Mouse (Mus musculus): Measurements from ENCODE around the gene Tedc2.

The Tedc2 gene

GRCm38 (mm10) chr17:24192848-24193247 lies 27.8 kb downstream of the Tedc2 start:
- no peak for DNase-seq

- DNase-seq = no peak
Measured at GRCm38 (mm10) chr17:24191481-24191880, 29.2 kb downstream of the Tedc2 start.

GRCm38 (mm10) chr17:24190934-24191333 lies 29.7 kb downstream of the Tedc2 start:
- DNase-seq = no peak

GRCm38 (mm10) chr17:24174259-24174658 lies 46.4 kb downstream of the Tedc2 start:
- DNase-seq = no peak

GRCm38 (mm10) chr17:24173423-24173822 lies 47.2 kb downstream of the Tedc2 start:
- DNase-seq = peak; percentile 29 to 34

GRCm38 (mm10) chr17:24171738-24172137 lies 48.9 kb downstream of the Tedc2 start:
- DNase-seq = no peak

GRCm38 (mm10) chr17:24170729-24171128 lies 49.9 kb downstream of the Tedc2 start:
- DNase-seq = no peak

- DNase-seq = no peak
Measured at GRCm38 (mm10) chr17:24170125-24170524, 50.5 kb downstream of the Tedc2 start.

- peak; percentile 88 to 93 for DNase-seq
Measured at GRCm38 (mm10) chr17:24169317-24170065, 51.2 kb downstream of the Tedc2 start, which contains the start of gene Atp6v0c. Gene Atp6v0c, minus strand, starts transcription at chr17:24169702.

- DNase-seq = peak; percentile 55 to 74
Measured at GRCm38 (mm10) chr17:24168590-24169277, 51.9 kb downstream of the Tedc2 start.

- DNase-seq = no peak
Measured at GRCm38 (mm10) chr17:24167891-24168505, 52.7 kb downstream of the Tedc2 start.

GRCm38 (mm10) chr17:24167120-24167519 lies 53.5 kb downstream of the Tedc2 start:
- no peak for DNase-seq
